Mouse (Mus musculus) megakaryocyte, embryonic 14.5 days (primary cell): Measurements from ENCODE around the gene Taok3. TPM values are rescaled to one million over a fixed set of nuclear protein-coding genes. Genes with fewer than 3 reads are reported as not detected.

Source experiments
- H3K27me3 ChIP-seq: replicated peaks from 2 replicates; pipeline ENCODE3; 2012; ENCODE audit warnings: inconsistent platforms
- H3K36me3 ChIP-seq: replicated peaks from 2 replicates; pipeline ENCODE3; 2012; ENCODE audit warnings: low read length, inconsistent platforms, mixed read lengths
- H3K4me1 ChIP-seq: 2 replicates; pipeline ENCODE4 v1.6.1; 2012; ENCODE audit warnings: inconsistent platforms
- H3K4me3 ChIP-seq: replicated peaks from 2 replicates; pipeline ENCODE3; 2012; ENCODE audit warnings: moderate library complexity, mild to moderate bottlenecking, inconsistent platforms
- H3K9me3 ChIP-seq: 2 replicates; pipeline ENCODE4 v1.6.1; 2012; ENCODE audit warnings: inconsistent platforms
- FLI1 ChIP-seq: IDR thresholded peaks from 2 replicates; pipeline ENCODE4 v1.6.1; 2012; ENCODE audit warnings: low read length, inconsistent platforms, mixed read lengths
- GATA1 ChIP-seq: IDR thresholded peaks from 3 replicates; pipeline ENCODE4 v1.6.1; 2012; ENCODE audit warnings: mixed read lengths, low read length, inconsistent platforms, borderline replicate concordance
- polyA plus RNA-seq: library from polyadenylated mRNA; stranded (reverse); fragments of >175 nt; gene quantifications from 2 replicates; pipeline ENCODE4 v1.2.3, GENCODE M21; 2012; ENCODE audit warnings: low replicate concordance; ENCODE audit not compliant: insufficient read depth

Taok3 gene
- polyA plus RNA-seq, 1 experiment, result 75.0 TPM

GRCm38 (mm10) chr5:117158335-117159018, 38.5 kb downstream of the Taok3 start:
- Histone ChIP-seq H3K4me1 (peaks cover 90% of the 10 kb centered on the region), H3K27me3 (no peaks in the 10 kb centered on the region), H3K36me3 (peaks cover 95% of the 10 kb centered on the region), H3K4me3 (peak overlapping the region; percentile 18), H3K9me3 (no peaks in the 10 kb centered on the region)
- TF ChIP-seq GATA1 (no peak), FLI1 (no peak)

GRCm38 (mm10) chr5:117159326-117159725, 39.4 kb downstream of the Taok3 start:
- no peak for TF ChIP-seq FLI1
- H3K9me3 ChIP-seq, result no peaks in the 10 kb centered on the region
- H3K27me3 ChIP-seq, result no peaks in the 10 kb centered on the region
- H3K4me1 ChIP-seq, result peaks cover 89% of the 10 kb centered on the region
- H3K36me3 ChIP-seq, result peaks cover 94% of the 10 kb centered on the region
- peak overlapping the region; percentile 46 for H3K4me3 ChIP-seq

GRCm38 (mm10) chr5:117159805-117160291, 39.9 kb downstream of the Taok3 start:
- Histone ChIP-seq H3K36me3 (peaks cover 94% of the 10 kb centered on the region), H3K4me3 (peak overlapping the region; percentile 28), H3K9me3 (no peaks in the 10 kb centered on the region), H3K27me3 (no peaks in the 10 kb centered on the region), H3K4me1 (peaks cover 89% of the 10 kb centered on the region)
- TF ChIP-seq FLI1 (no peak), GATA1 (no peak)

GRCm38 (mm10) chr5:117160499-117160898, 40.6 kb downstream of the Taok3 start:
- Histone ChIP-seq H3K9me3 (no peaks in the 10 kb centered on the region), H3K27me3 (no peaks in the 10 kb centered on the region), H3K36me3 (peaks cover 94% of the 10 kb centered on the region), H3K4me1 (peaks cover 89% of the 10 kb centered on the region), H3K4me3 (no peak overlapping the region)
- TF ChIP-seq FLI1, result no peak
- TF ChIP-seq GATA1, result no peak

- Histone ChIP-seq H3K36me3 (peaks cover 94% of the 10 kb centered on the region), H3K4me1 (peaks cover 82% of the 10 kb centered on the region), H3K9me3 (no peaks in the 10 kb centered on the region), H3K27me3 (no peaks in the 10 kb centered on the region), H3K4me3 (peak overlapping the region; percentile 62)
- no peak for TF ChIP-seq GATA1
- no peak for TF ChIP-seq FLI1
Measured at GRCm38 (mm10) chr5:117163790-117164189, 43.9 kb downstream of the Taok3 start.

- TF ChIP-seq FLI1 (no peak), GATA1 (no peak)
- no peaks in the 10 kb centered on the region for H3K9me3 ChIP-seq
- H3K4me3 ChIP-seq, result no peak overlapping the region
- peaks cover 94% of the 10 kb centered on the region for H3K36me3 ChIP-seq
- peaks cover 81% of the 10 kb centered on the region for H3K4me1 ChIP-seq
- H3K27me3 ChIP-seq, result no peaks in the 10 kb centered on the region
Measured at GRCm38 (mm10) chr5:117164516-117164915, 44.6 kb downstream of the Taok3 start.

GRCm38 (mm10) chr5:117164923-117165322, 45.0 kb downstream of the Taok3 start:
- TF ChIP-seq FLI1, result no peak
- peaks cover 81% of the 10 kb centered on the region for H3K4me1 ChIP-seq
- H3K36me3 ChIP-seq, result peaks cover 94% of the 10 kb centered on the region
- no peaks in the 10 kb centered on the region for H3K9me3 ChIP-seq
- no peaks in the 10 kb centered on the region for H3K27me3 ChIP-seq
- H3K4me3 ChIP-seq, result no peak overlapping the region

- peaks cover 94% of the 10 kb centered on the region for H3K36me3 ChIP-seq
- H3K4me3 ChIP-seq, result no peak overlapping the region
- TF ChIP-seq FLI1 (no peak), GATA1 (no peak)
- peaks cover 81% of the 10 kb centered on the region for H3K4me1 ChIP-seq
- no peaks in the 10 kb centered on the region for H3K9me3 ChIP-seq
- H3K27me3 ChIP-seq, result no peaks in the 10 kb centered on the region
Measured at GRCm38 (mm10) chr5:117165946-117166345, 46.0 kb downstream of the Taok3 start.

GRCm38 (mm10) chr5:117166811-117167365, 47.0 kb downstream of the Taok3 start:
- TF ChIP-seq GATA1 (no peak), FLI1 (no peak)
- Histone ChIP-seq H3K4me1 (peaks cover 80% of the 10 kb centered on the region), H3K36me3 (peaks cover 97% of the 10 kb centered on the region), H3K9me3 (no peaks in the 10 kb centered on the region), H3K27me3 (no peaks in the 10 kb centered on the region), H3K4me3 (no peak overlapping the region)

GRCm38 (mm10) chr5:117168351-117169100, 48.6 kb downstream of the Taok3 start:
- TF ChIP-seq FLI1, result no peak
- TF ChIP-seq GATA1, result no peak
- Histone ChIP-seq H3K27me3 (no peaks in the 10 kb centered on the region), H3K9me3 (no peaks in the 10 kb centered on the region), H3K36me3 (peaks cover 95% of the 10 kb centered on the region), H3K4me1 (peaks cover 79% of the 10 kb centered on the region), H3K4me3 (no peak overlapping the region)
